ENCODE assay signal across 13 mouse cellular contexts in the genomic region with DNA sequence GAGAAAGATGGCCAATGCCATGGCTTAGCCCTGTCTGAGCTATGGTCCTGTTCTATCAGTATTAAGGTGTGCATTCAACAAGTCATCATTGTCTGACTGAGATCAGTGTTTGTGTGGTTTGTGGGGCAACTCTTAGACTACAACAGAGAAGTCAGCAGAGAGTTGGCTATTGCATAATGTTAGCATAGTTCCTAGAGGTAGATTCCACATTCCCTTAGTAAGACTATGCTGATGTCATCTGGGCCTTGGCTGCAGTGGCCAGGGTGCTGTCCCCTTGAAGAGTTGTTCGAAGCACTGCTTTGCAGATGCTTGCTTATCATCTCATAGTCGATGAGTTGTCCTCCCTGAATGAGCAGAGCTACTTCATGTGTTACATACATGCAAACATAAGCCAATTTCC. TPM values are rescaled to one million over a fixed set of nuclear protein-coding genes. Genes with fewer than 3 reads are reported as not detected.
"Had no signal": no experiment of that assay in that cellular context is flagged by ENCODE, and none has a peak within 500 bp of the region (broad histone marks: within the 10 kb centered on the region; RNA-seq: fewer than 3 reads in every experiment).

No protein-coding gene starts in this region.

- DNase-seq: liver, postnatal 0 days; lung, adult 2 months; lung, postnatal 14 days; lung, postnatal 36 days; retina, postnatal 1 day; right cerebral cortex, adult 18-20 months; right cerebral cortex, postnatal 25 days; right cerebral cortex, postnatal 4 days; spleen, adult 18-20 months; thymus, adult 2 months; thymus, postnatal 25 days; thymus, postnatal 4 days had no signal

RNA-seq across cellular contexts. Expression of gene Arhgap42, which starts 49.2 kb away (rescaled TPM):
- polyA plus RNA-seq: macrophage had no signal
